Mouse (Mus musculus): Measurements from ENCODE around the gene Itpr1.

The Itpr1 gene

GRCm38 (mm10) chr6:108390624-108391324 lies 177.9 kb downstream of the Itpr1 start:
- no peak for DNase-seq (ENCODE audit: low read depth, low spot score)

GRCm38 (mm10) chr6:108393131-108393530 lies 180.2 kb downstream of the Itpr1 start:
- no peak for DNase-seq (ENCODE audit: low read depth, low spot score)

- no peak for DNase-seq (ENCODE audit: low read depth, low spot score)
These were observed 185.1 kb downstream of the Itpr1 start for GRCm38 (mm10) chr6:108397956-108398355.

- DNase-seq (ENCODE audit: low read depth, low spot score): no peak
These were observed 188.6 kb downstream of the Itpr1 start for GRCm38 (mm10) chr6:108401412-108401955.

- DNase-seq (ENCODE audit: low read depth, low spot score): no peak
These were observed 191.8 kb downstream of the Itpr1 start for GRCm38 (mm10) chr6:108404736-108405135.

GRCm38 (mm10) chr6:108408053-108408452 lies 195.2 kb downstream of the Itpr1 start:
- DNase-seq (ENCODE audit: low read depth, low spot score): peak; percentile 56

- DNase-seq (ENCODE audit: low read depth, low spot score): no peak
These were observed 195.8 kb downstream of the Itpr1 start for GRCm38 (mm10) chr6:108408726-108409125.

GRCm38 (mm10) chr6:108410771-108411170 lies 197.9 kb downstream of the Itpr1 start:
- no peak for DNase-seq (ENCODE audit: low read depth, low spot score)

- no peak for DNase-seq (ENCODE audit: low read depth, low spot score)
These were observed 198.3 kb downstream of the Itpr1 start for GRCm38 (mm10) chr6:108411201-108411600.

GRCm38 (mm10) chr6:108413006-108413405 lies 200.1 kb downstream of the Itpr1 start:
- DNase-seq (ENCODE audit: low read depth, low spot score): no peak

GRCm38 (mm10) chr6:108413593-108413992 lies 200.7 kb downstream of the Itpr1 start:
- DNase-seq (ENCODE audit: low read depth, low spot score): no peak

GRCm38 (mm10) chr6:108415847-108416246 lies 203.0 kb downstream of the Itpr1 start:
- DNase-seq (ENCODE audit: low read depth, low spot score): no peak

GRCm38 (mm10) chr6:108417508-108417907 lies 204.6 kb downstream of the Itpr1 start:
- DNase-seq (ENCODE audit: low read depth, low spot score): peak; percentile 36

- DNase-seq (ENCODE audit: low read depth, low spot score): no peak
These were observed 205.3 kb downstream of the Itpr1 start for GRCm38 (mm10) chr6:108418218-108418617.

- DNase-seq (ENCODE audit: low read depth, low spot score): no peak
These were observed 212.1 kb downstream of the Itpr1 start for GRCm38 (mm10) chr6:108424749-108425584.

GRCm38 (mm10) chr6:108426789-108427188 lies 213.9 kb downstream of the Itpr1 start:
- DNase-seq (ENCODE audit: low read depth, low spot score): peak; percentile 51

GRCm38 (mm10) chr6:108428383-108428782 lies 215.5 kb downstream of the Itpr1 start:
- no peak for DNase-seq (ENCODE audit: low read depth, low spot score)

GRCm38 (mm10) chr6:108429950-108430349 lies 217.1 kb downstream of the Itpr1 start:
- no peak for DNase-seq (ENCODE audit: low read depth, low spot score)

GRCm38 (mm10) chr6:108431193-108431592 lies 218.3 kb downstream of the Itpr1 start:
- DNase-seq (ENCODE audit: low read depth, low spot score): no peak

GRCm38 (mm10) chr6:108432836-108433235 lies 219.9 kb downstream of the Itpr1 start:
- DNase-seq (ENCODE audit: low read depth, low spot score): no peak

GRCm38 (mm10) chr6:108434816-108435215 lies 221.9 kb downstream of the Itpr1 start:
- DNase-seq (ENCODE audit: low read depth, low spot score): no peak

GRCm38 (mm10) chr6:108435467-108435866 lies 222.6 kb downstream of the Itpr1 start:
- no peak for DNase-seq (ENCODE audit: low read depth, low spot score)

- DNase-seq (ENCODE audit: low read depth, low spot score): no peak
These were observed 223.7 kb downstream of the Itpr1 start for GRCm38 (mm10) chr6:108436608-108437007.
